Mouse (Mus musculus): Measurements from ENCODE around the gene Bicdl2.

- no peak for TF ChIP-seq CTCF (IDR thresholded peaks at IDR 0.05; ENCODE audit: low read depth, low read length)
- no peak for TF ChIP-seq POLR2A (IDR thresholded peaks at IDR 0.05; ENCODE audit: extremely low read depth, insufficient read depth, low read length)
These were observed 34.2 kb downstream of the Bicdl2 start for GRCm38 (mm10) chr17:23694491-23694890.
